ENCODE assay signal across 9 mouse cellular contexts in genomic region chr7:125560146-125560785, GRCm38 (mm10). TPM values are rescaled to one million over a fixed set of nuclear protein-coding genes. Genes with fewer than 3 reads are reported as not detected.
DNase-seq lines count a peak whose midpoint lies in the region; ATAC-seq and TF ChIP-seq lines count a peak whose summit lies in the region.
"Had no signal": no experiment of that assay in that cellular context is flagged by ENCODE, and none has a peak within 500 bp of the region (broad histone marks: within the 10 kb centered on the region; RNA-seq: fewer than 3 reads in every experiment).

No protein-coding gene starts in this region.

- no peaks in the 10 kb centered on the region for H3K9me3 ChIP-seq in kidney, postnatal 0 days (replicated peaks; ENCODE audit: low read length)
- no peaks in the 10 kb centered on the region for H3K9me3 ChIP-seq in kidney, embryonic 16.5 days (ENCODE audit: low read length)
- H3K9me3 ChIP-seq in lung, embryonic 16.5 days (ENCODE audit: control insufficient read depth, low read length): no peaks in the 10 kb centered on the region
- H3K9me3 ChIP-seq in midbrain, embryonic 16.5 days (replicated peaks; ENCODE audit: control insufficient read depth, low read length, poor library complexity, severe bottlenecking): no peaks in the 10 kb centered on the region
- H3K9me3 ChIP-seq in forebrain, embryonic 16.5 days (ENCODE audit: control insufficient read depth, low read length): no peaks in the 10 kb centered on the region

- no peak overlapping the region for H3K4me2 ChIP-seq in kidney, postnatal 0 days (ENCODE audit: low read length)
- no peak overlapping the region for H3K4me2 ChIP-seq in kidney, embryonic 16.5 days (replicated peaks; ENCODE audit: low read depth, low read length)
- no peak overlapping the region for H3K4me2 ChIP-seq in lung, embryonic 16.5 days (ENCODE audit: low read depth, low read length)
- no peak overlapping the region for H3K4me2 ChIP-seq in midbrain, embryonic 16.5 days (ENCODE audit: low read length)
- H3K4me2 ChIP-seq in forebrain, embryonic 16.5 days (ENCODE audit: low read length): no peak overlapping the region

- H3K4me3 ChIP-seq in kidney, postnatal 0 days (replicated peaks; ENCODE audit: low read depth, low read length): no peak overlapping the region
- no peak overlapping the region for H3K4me3 ChIP-seq in kidney, embryonic 16.5 days (ENCODE audit: low read length)
- no peak overlapping the region for H3K4me3 ChIP-seq in embryonic fibroblast, embryonic 13.5 days (ENCODE audit: insufficient read depth, low read length)
- H3K4me3 ChIP-seq in lung, embryonic 16.5 days (ENCODE audit: low read length): no peak overlapping the region
- no peak overlapping the region for H3K4me3 ChIP-seq in midbrain, embryonic 16.5 days (ENCODE audit: low read depth, low read length)
- no peak overlapping the region for H3K4me3 ChIP-seq in forebrain, embryonic 16.5 days (replicated peaks; ENCODE audit: low read length)
- H3K4me3 ChIP-seq: erythroblast, embryonic 14.5 days had no signal

- peaks cover 11% of the 10 kb centered on the region; the same call in 1 of the 2 replicates for H3K4me1 ChIP-seq in kidney, postnatal 0 days (replicated peaks; ENCODE audit: insufficient read depth, low read length)
- peaks cover 29% of the 10 kb centered on the region for H3K4me1 ChIP-seq in kidney, embryonic 16.5 days (ENCODE audit: insufficient read depth, low read length)
- peaks cover 13% of the 10 kb centered on the region for H3K4me1 ChIP-seq in embryonic fibroblast, embryonic 13.5 days (ENCODE audit: control insufficient read depth, insufficient read depth, low read length)
- peaks cover 29% of the 10 kb centered on the region for H3K4me1 ChIP-seq in lung, embryonic 16.5 days (replicated peaks; ENCODE audit: control insufficient read depth, insufficient read depth, low read length)
- peaks cover 4% of the 10 kb centered on the region for H3K4me1 ChIP-seq in midbrain, embryonic 16.5 days (ENCODE audit: control insufficient read depth, insufficient read depth, low read length)
- H3K4me1 ChIP-seq in forebrain, embryonic 16.5 days (replicated peaks; ENCODE audit: control insufficient read depth, insufficient read depth, low read length): no peaks in the 10 kb centered on the region

- H3K36me3 ChIP-seq in kidney, postnatal 0 days (ENCODE audit: insufficient read depth, low read length): 0 out of 2 replicates have a peak, but pooled peaks cover 6% of the 10 kb centered on the region
- 0 out of 2 replicates have a peak, but pooled peaks cover 2% of the 10 kb centered on the region for H3K36me3 ChIP-seq in kidney, embryonic 16.5 days (ENCODE audit: insufficient read depth, low read length)
- no peaks in the 10 kb centered on the region for H3K36me3 ChIP-seq in lung, embryonic 16.5 days (ENCODE audit: control insufficient read depth, insufficient read depth, low read length)
- H3K36me3 ChIP-seq in midbrain, embryonic 16.5 days (ENCODE audit: control insufficient read depth, insufficient read depth, low read length): no peaks in the 10 kb centered on the region
- H3K36me3 ChIP-seq in forebrain, embryonic 16.5 days (ENCODE audit: control insufficient read depth, insufficient read depth): no peaks in the 10 kb centered on the region

- no peak for TF ChIP-seq CTCF in kidney, postnatal 0 days (IDR thresholded peaks at IDR 0.05; ENCODE audit: low read depth)
- TF ChIP-seq CTCF in embryonic fibroblast, embryonic 13.5 days (IDR thresholded peaks at IDR 0.05; ENCODE audit: borderline replicate concordance, insufficient read depth, low read length): no peak

- H3K27me3 ChIP-seq in kidney, postnatal 0 days (ENCODE audit: insufficient read depth, low read length): no peaks in the 10 kb centered on the region
- H3K27me3 ChIP-seq in kidney, embryonic 16.5 days (ENCODE audit: insufficient read depth, low read length): no peaks in the 10 kb centered on the region
- no peaks in the 10 kb centered on the region for H3K27me3 ChIP-seq in lung, embryonic 16.5 days (ENCODE audit: control insufficient read depth, insufficient read depth, low read depth, low read length)
- H3K27me3 ChIP-seq in midbrain, embryonic 16.5 days (ENCODE audit: control insufficient read depth, insufficient read depth, low read depth, low read length): no peaks in the 10 kb centered on the region
- no peaks in the 10 kb centered on the region for H3K27me3 ChIP-seq in forebrain, embryonic 16.5 days (replicated peaks; ENCODE audit: control insufficient read depth, insufficient read depth, low read length)

- no peak for ATAC-seq in kidney, postnatal 0 days (replicated peaks; ENCODE audit: low FRiP score, low read depth)
- ATAC-seq in kidney, embryonic 16.5 days (ENCODE audit: low FRiP score, low TSS enrichment): no peak
- peak; percentile 36; the same call in 1 of the 2 replicates for ATAC-seq in lung, embryonic 16.5 days (ENCODE audit: low read depth)
- ATAC-seq in midbrain, embryonic 16.5 days: no peak
- ATAC-seq in forebrain, embryonic 16.5 days: no peak

- WGBS in kidney, postnatal 0 days: 76% methylated on average over 7 of the region's 7 CpGs
- 76% methylated on average over 7 of the region's 7 CpGs for WGBS in kidney, embryonic 16.5 days
- 76% methylated on average over 7 of the region's 7 CpGs for WGBS in lung, embryonic 16.5 days
- 81% methylated on average over 7 of the region's 7 CpGs for WGBS in midbrain, embryonic 16.5 days
- 73% methylated on average over 7 of the region's 7 CpGs for WGBS in forebrain, embryonic 16.5 days

- 0 out of 2 replicates have a peak overlapping the region, but pooled peaks have one; percentile 8 for H3K27ac ChIP-seq in kidney, postnatal 0 days
- H3K27ac ChIP-seq in kidney, embryonic 16.5 days (ENCODE audit: low read length): no peak overlapping the region
- H3K27ac ChIP-seq in embryonic fibroblast, embryonic 13.5 days (ENCODE audit: insufficient read depth, low read length): 0 out of 2 replicates have a peak overlapping the region, but pooled peaks have one; percentile 8
- H3K27ac ChIP-seq in lung, embryonic 16.5 days (ENCODE audit: low read length): no peak overlapping the region
- H3K27ac ChIP-seq in midbrain, embryonic 16.5 days (ENCODE audit: low read length): no peak overlapping the region
- no peak overlapping the region for H3K27ac ChIP-seq in forebrain, embryonic 16.5 days (ENCODE audit: low read length)

- 0 out of 2 replicates have a peak overlapping the region, but pooled peaks have one; percentile 4 for H3K9ac ChIP-seq in kidney, postnatal 0 days (ENCODE audit: low read depth, low read length)
- H3K9ac ChIP-seq in kidney, embryonic 16.5 days (replicated peaks; ENCODE audit: low read length): no peak overlapping the region
- no peak overlapping the region for H3K9ac ChIP-seq in lung, embryonic 16.5 days (ENCODE audit: low read length)
- no peak overlapping the region for H3K9ac ChIP-seq in midbrain, embryonic 16.5 days (ENCODE audit: low read depth, low read length)
- no peak overlapping the region for H3K9ac ChIP-seq in forebrain, embryonic 16.5 days (replicated peaks; ENCODE audit: low read depth, low read length)

- TF ChIP-seq POLR2A in embryonic fibroblast, embryonic 13.5 days (IDR thresholded peaks at IDR 0.05; ENCODE audit: low read depth, low read length): no peak

- no peak for DNase-seq in kidney, postnatal 0 days (ENCODE audit: low spot score)
- DNase-seq in adipocyte (ENCODE audit: low spot score): peak; percentile 50
- no peak for DNase-seq in B cell, adult 2 months

RNA-seq across cellular contexts. Expression of gene Il4ra, which starts 8.3 kb away (rescaled TPM):
- polyA plus RNA-seq in kidney, postnatal 0 days (2015; fragmentation: Nextera tagmentation; extraction: Ambion mirVana): 9.8 and 10.0 TPM in 2 replicates
- 11.5 and 13.1 TPM in 2 replicates for polyA plus RNA-seq in kidney, embryonic 16.5 days (2015; fragmentation: Nextera tagmentation; extraction: Ambion mirVana)
- polyA plus RNA-seq in embryonic fibroblast, embryonic 13.5 days (2011; ENCODE audit: insufficient read length, low read depth, missing spikeins): 45.7 and 58.6 TPM in 2 replicates
- 18.8 and 19.5 TPM in 2 replicates for polyA plus RNA-seq in lung, embryonic 16.5 days (2015; fragmentation: Nextera tagmentation; extraction: Ambion mirVana)
- 5.1 and 5.2 TPM in 2 replicates for polyA plus RNA-seq in midbrain, embryonic 16.5 days (2015; fragmentation: Nextera tagmentation; extraction: Ambion mirVana)
- 2.4 and 2.5 TPM in 2 replicates for polyA plus RNA-seq in forebrain, embryonic 16.5 days (2015; fragmentation: Nextera tagmentation; extraction: Ambion mirVana)

RNA-seq across cellular contexts. Expression of gene Il21r, which starts 43.0 kb away (rescaled TPM):
- polyA plus RNA-seq in kidney, postnatal 0 days (2015; fragmentation: Nextera tagmentation; extraction: Ambion mirVana): 0.18 and 0.22 TPM in 2 replicates
- 0.34 and 0.35 TPM in 2 replicates for polyA plus RNA-seq in kidney, embryonic 16.5 days (2015; fragmentation: Nextera tagmentation; extraction: Ambion mirVana)
- 0.25 TPM in 1 of 2 replicates, not detected in the other for polyA plus RNA-seq in embryonic fibroblast, embryonic 13.5 days (2011; ENCODE audit: insufficient read length, low read depth, missing spikeins)
- 0.40 and 0.83 TPM in 2 replicates for polyA plus RNA-seq in lung, embryonic 16.5 days (2015; fragmentation: Nextera tagmentation; extraction: Ambion mirVana)
- polyA plus RNA-seq in midbrain, embryonic 16.5 days (2015; fragmentation: Nextera tagmentation; extraction: Ambion mirVana): 0.28 and 0.41 TPM in 2 replicates
- 0.22 and 0.37 TPM in 2 replicates for polyA plus RNA-seq in forebrain, embryonic 16.5 days (2015; fragmentation: Nextera tagmentation; extraction: Ambion mirVana)

Comparison
In these comparisons a context has a peak if more than half of its experiments do, and no peak if none do; other contexts are left out.
1. H3K27ac ChIP-seq: peak in kidney, postnatal 0 days (single experiment) and embryonic fibroblast, embryonic 13.5 days (single experiment); none in kidney, embryonic 16.5 days (single experiment), lung, embryonic 16.5 days (single experiment), midbrain, embryonic 16.5 days (single experiment) and forebrain, embryonic 16.5 days (single experiment).